ENCODE assay signal across 18 mouse cellular contexts in genomic region chr16:45376294-45376693, GRCm38 (mm10). TPM values are rescaled to one million over a fixed set of nuclear protein-coding genes. Genes with fewer than 3 reads are reported as not detected.
DNase-seq lines count a peak whose midpoint lies in the region; ATAC-seq and TF ChIP-seq lines count a peak whose summit lies in the region.
"Had no signal": no experiment of that assay in that cellular context is flagged by ENCODE, and none has a peak within 500 bp of the region (broad histone marks: within the 10 kb centered on the region; RNA-seq: fewer than 3 reads in every experiment).

No protein-coding gene starts in this region.

- no peak overlapping the region for H3K9ac ChIP-seq in kidney, embryonic 16.5 days (replicated peaks; ENCODE audit: low read length)
- H3K9ac ChIP-seq: kidney, embryonic 15.5 days; limb, embryonic 12.5 days; liver, embryonic 14.5 days; neural tube, embryonic 15.5 days had no signal

- TF ChIP-seq POLR2A in kidney, adult 2 months (IDR thresholded peaks at IDR 0.05; ENCODE audit: low read depth, low read length) = no peak

- no peaks in the 10 kb centered on the region for H3K9me3 ChIP-seq in kidney, embryonic 16.5 days (ENCODE audit: low read length)
- H3K9me3 ChIP-seq: hindbrain, embryonic 10.5 days; kidney, embryonic 15.5 days; limb, embryonic 12.5 days; neural tube, embryonic 15.5 days had no signal

- no peaks in the 10 kb centered on the region for H3K27me3 ChIP-seq in kidney, adult 2 months (replicated peaks; ENCODE audit: control insufficient read depth, insufficient read depth, low read length)
- H3K27me3 ChIP-seq in kidney, embryonic 16.5 days (ENCODE audit: insufficient read depth, low read length) = no peaks in the 10 kb centered on the region
- H3K27me3 ChIP-seq: kidney, embryonic 15.5 days; limb, embryonic 12.5 days; neural tube, embryonic 15.5 days had no signal

- no peaks in the 10 kb centered on the region for H3K36me3 ChIP-seq in kidney, adult 2 months (ENCODE audit: control insufficient read depth, insufficient read depth, low read length)
- H3K36me3 ChIP-seq in kidney, embryonic 16.5 days (ENCODE audit: insufficient read depth, low read length) = no peaks in the 10 kb centered on the region
- H3K36me3 ChIP-seq: hindbrain, embryonic 10.5 days; kidney, embryonic 15.5 days; limb, embryonic 12.5 days had no signal

- 71% methylated on average over 4 of the region's 4 CpGs for WGBS in kidney, adult 2 months
- 73% methylated on average over 4 of the region's 4 CpGs for WGBS in kidney, embryonic 16.5 days

- no peak for TF ChIP-seq CTCF in gastrocnemius, adult 2 months (IDR thresholded peaks at IDR 0.05)
- TF ChIP-seq CTCF in kidney, adult 2 months (conservative IDR thresholded peaks at IDR 0.05; ENCODE audit: insufficient read depth, insufficient read length, low read depth, low read length) = no peak

- H3K4me2 ChIP-seq in kidney, embryonic 16.5 days (replicated peaks; ENCODE audit: low read depth, low read length) = no peak overlapping the region
- H3K4me2 ChIP-seq: kidney, embryonic 15.5 days; limb, embryonic 12.5 days; neural tube, embryonic 15.5 days had no signal

- DNase-seq in gastrocnemius, adult 2 months = peak; percentile 14
- no peak for DNase-seq in gastrocnemius, postnatal 4 days (ENCODE audit: low spot score in 2 of 2)
- DNase-seq in kidney, adult 2 months = peak; percentile 49
- peak; percentile 14 to 68 for DNase-seq in layer of hippocampus, adult 18-20 months (ENCODE audit: low spot score in 2 of 2)
- DNase-seq in layer of hippocampus, adult 9-11 months = peak; percentile 40
- no peak for DNase-seq in embryo, embryonic 10 days (ENCODE audit: low spot score)
- DNase-seq: adrenal gland, adult 2 months; lung, postnatal 10 days; retina, postnatal 1 day; thymus, adult 2 months had no signal

- intact Hi-C loops in gastrocnemius, adult 2 months (cut with DNase I) = loop anchor here (5.0 kb wide), 1 partner anchor 44 kb away; no protein-coding TSS in a partner anchor

- no peak for ATAC-seq in kidney, embryonic 16.5 days (ENCODE audit: low FRiP score, low TSS enrichment)
- ATAC-seq: CD4-positive, CD25-positive, alpha-beta regulatory T cell, adult 4 months had no signal

- peak overlapping the region; percentile 75 for H3K27ac ChIP-seq in gastrocnemius, adult 2 months
- H3K27ac ChIP-seq in kidney, adult 2 months (ENCODE audit: insufficient read depth, low read depth, low read length) = peak overlapping the region; percentile 82
- H3K27ac ChIP-seq in kidney, embryonic 16.5 days (ENCODE audit: low read length) = no peak overlapping the region
- H3K27ac ChIP-seq: hindbrain, embryonic 10.5 days; kidney, embryonic 15.5 days; limb, embryonic 12.5 days; liver, embryonic 14.5 days; neural tube, embryonic 15.5 days had no signal

- no peaks in the 10 kb centered on the region for H3K4me1 ChIP-seq in kidney, adult 2 months (ENCODE audit: control insufficient read depth, insufficient read depth, low read length)
- H3K4me1 ChIP-seq in kidney, embryonic 16.5 days (ENCODE audit: insufficient read depth, low read length) = no peaks in the 10 kb centered on the region
- H3K4me1 ChIP-seq: hindbrain, embryonic 10.5 days; kidney, embryonic 15.5 days; limb, embryonic 12.5 days; neural tube, embryonic 15.5 days had no signal

- no peak overlapping the region for H3K4me3 ChIP-seq in gastrocnemius, adult 2 months
- no peak overlapping the region for H3K4me3 ChIP-seq in kidney, adult 2 months (ENCODE audit: insufficient read depth, low read depth, low read length)
- H3K4me3 ChIP-seq in kidney, embryonic 16.5 days (ENCODE audit: low read length) = no peak overlapping the region
- H3K4me3 ChIP-seq: hindbrain, embryonic 10.5 days; kidney, embryonic 15.5 days; limb, embryonic 12.5 days; neural tube, embryonic 15.5 days had no signal

RNA-seq across cellular contexts. Expression of gene Cd200, which starts 32.6 kb away (rescaled TPM):
- 10 to 100 TPM; 10.4 to 20.1 TPM for total RNA-seq in gastrocnemius, adult 2 months (2021)
- total RNA-seq in gastrocnemius, postnatal 4 days (2021) = 10 to 100 TPM; 29.9 to 40.0 TPM
- 54.5 and 72.9 TPM in 2 replicates for polyA plus RNA-seq in kidney, adult 2 months (2012; rRNA removed)
- 37.2 and 40.1 TPM in 2 replicates for polyA plus RNA-seq in kidney, embryonic 16.5 days (2015; fragmentation: Nextera tagmentation; extraction: Ambion mirVana)
- total RNA-seq in layer of hippocampus, adult 18-20 months (2021) = 10 to 100 TPM; 64.6 to 76.8 TPM
- total RNA-seq: MEL had no signal

Comparison
In these comparisons a context has a peak if more than half of its experiments do, and no peak if none do; other contexts are left out.
1. DNase-seq: peak in gastrocnemius, adult 2 months (single experiment), kidney, adult 2 months (single experiment), layer of hippocampus, adult 18-20 months (2 of 2) and layer of hippocampus, adult 9-11 months (single experiment); none in gastrocnemius, postnatal 4 days (0 of 2) and embryo, embryonic 10 days (single experiment).